Mouse (Mus musculus) megakaryocyte, embryonic 14.5 days (primary cell): Measurements from ENCODE around the gene Sbf1.

Source experiments
- FLI1 ChIP-seq: IDR thresholded peaks from 2 replicates; pipeline ENCODE4 v1.6.1; 2012; ENCODE audit warnings: low read length, inconsistent platforms, mixed read lengths
- GATA1 ChIP-seq: IDR thresholded peaks from 3 replicates; pipeline ENCODE4 v1.6.1; 2012; ENCODE audit warnings: mixed read lengths, low read length, inconsistent platforms, borderline replicate concordance

GRCm38 (mm10) chr15:89249063-89249462 lies 66.0 kb downstream of the Sbf1 start:
- no peak for TF ChIP-seq GATA1
- TF ChIP-seq FLI1 = no peak
